Mouse (Mus musculus): ENCODE measurements around the gene Camta1. TPM values are rescaled to one million over a fixed set of nuclear protein-coding genes. Genes with fewer than 3 reads are reported as not detected.

The Camta1 gene
- polyA plus RNA-seq, 1 experiment from 2014 or later = 140 TPM

DNA sequence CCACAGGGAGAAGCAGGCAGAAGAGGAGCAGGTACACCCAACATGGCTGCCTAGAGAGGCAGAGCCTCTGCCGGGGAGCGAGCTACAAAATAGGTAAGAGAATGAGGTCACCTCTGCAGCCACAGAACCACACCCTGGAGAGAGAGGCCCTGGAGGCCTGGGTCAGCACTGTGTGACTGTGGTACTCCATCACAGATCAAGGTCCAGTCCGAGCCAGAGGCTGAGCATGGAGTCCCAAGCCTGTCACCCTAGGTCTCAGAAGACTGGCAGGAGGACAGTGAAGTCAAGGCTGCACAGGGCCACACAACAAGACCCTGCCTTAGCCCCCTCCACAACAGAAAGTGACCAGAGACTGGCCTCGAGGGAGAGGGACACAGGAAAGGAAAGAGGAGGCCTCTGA is 294.6 kb downstream of the Camta1 start:
- H3K36me3 ChIP-seq (ENCODE audit: control insufficient read depth, insufficient read depth, low read length) = no peaks in the 10 kb centered on the region
- no peak overlapping the region for H3K4me2 ChIP-seq (ENCODE audit: low read depth, low read length, severe bottlenecking)
- no peak for DNase-seq (ENCODE audit: low spot score)
- no peak overlapping the region for H3K4me3 ChIP-seq (ENCODE audit: low read depth, low read length)
- no peak for ATAC-seq (replicated peaks; ENCODE audit: low FRiP score)
- 0 out of 2 replicates have a peak, but pooled peaks cover 5% of the 10 kb centered on the region for H3K4me1 ChIP-seq (replicated peaks; ENCODE audit: control insufficient read depth, insufficient read depth, low read length)
- H3K9ac ChIP-seq (ENCODE audit: low read length) = no peak overlapping the region
- no peaks in the 10 kb centered on the region for H3K27me3 ChIP-seq (ENCODE audit: control insufficient read depth, insufficient read depth, low read length)
- 79% methylated on average over 4 of the region's 4 CpGs for WGBS
- H3K27ac ChIP-seq (ENCODE audit: low read depth, low read length) = no peak overlapping the region
- no peaks in the 10 kb centered on the region for H3K9me3 ChIP-seq (ENCODE audit: control insufficient read depth, low read length)

DNA sequence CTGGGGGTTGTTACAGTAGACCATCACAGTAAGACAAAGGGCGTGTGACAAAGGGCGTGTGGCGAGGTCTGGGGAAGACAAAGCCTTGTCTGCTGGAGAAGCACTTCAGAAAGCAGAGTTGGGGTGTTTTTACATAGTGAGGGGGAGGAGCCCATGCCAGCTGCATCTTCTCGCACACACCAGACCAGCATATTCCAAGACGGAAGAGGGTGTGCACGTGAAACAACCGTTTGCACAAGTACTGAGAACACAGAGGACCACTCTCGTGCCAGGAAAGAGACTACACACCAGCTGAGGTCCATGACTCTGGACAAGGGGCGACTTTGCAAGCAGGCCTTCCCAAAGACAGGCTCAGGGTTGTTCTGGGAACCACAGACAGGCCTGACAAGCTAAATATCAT is 306.2 kb downstream of the Camta1 start:
- DNase-seq (ENCODE audit: low spot score) = no peak
- H3K4me2 ChIP-seq (ENCODE audit: low read depth, low read length, severe bottlenecking) = no peak overlapping the region
- H3K4me1 ChIP-seq (replicated peaks; ENCODE audit: control insufficient read depth, insufficient read depth, low read length) = no peaks in the 10 kb centered on the region
- H3K27ac ChIP-seq (ENCODE audit: low read depth, low read length) = no peak overlapping the region
- H3K36me3 ChIP-seq (ENCODE audit: control insufficient read depth, insufficient read depth, low read length) = no peaks in the 10 kb centered on the region
- ATAC-seq (replicated peaks; ENCODE audit: low FRiP score) = no peak
- H3K27me3 ChIP-seq (ENCODE audit: control insufficient read depth, insufficient read depth, low read length) = no peaks in the 10 kb centered on the region
- no peak overlapping the region for H3K9ac ChIP-seq (ENCODE audit: low read length)
- no peaks in the 10 kb centered on the region for H3K9me3 ChIP-seq (ENCODE audit: control insufficient read depth, low read length)
- WGBS = 83% methylated on average over 9 of the region's 9 CpGs
- H3K4me3 ChIP-seq (ENCODE audit: low read depth, low read length) = no peak overlapping the region

DNA sequence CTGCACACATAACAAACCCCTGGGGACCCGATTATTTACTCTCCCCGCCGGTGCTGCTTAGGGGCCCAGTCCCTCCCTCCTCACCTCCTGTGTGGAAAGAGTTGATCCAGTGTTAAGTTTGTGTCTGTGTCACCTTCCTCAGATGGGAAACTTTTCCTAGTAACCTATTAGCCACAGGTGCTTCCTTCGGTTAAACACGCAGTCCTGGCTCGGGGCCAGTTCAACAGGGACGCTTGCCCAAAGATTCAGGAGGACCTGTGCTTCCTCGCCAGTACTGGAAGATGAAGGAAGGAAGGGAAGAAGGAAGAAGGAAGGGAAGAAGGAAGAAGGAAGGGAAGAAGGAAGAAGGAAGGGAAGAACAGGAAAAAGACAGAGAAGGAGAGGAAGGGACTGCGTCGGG is 312.2 kb downstream of the Camta1 start:
- Histone ChIP-seq H3K36me3 (ENCODE audit: control insufficient read depth, insufficient read depth, low read length) (no peaks in the 10 kb centered on the region), H3K27me3 (ENCODE audit: control insufficient read depth, insufficient read depth, low read length) (no peaks in the 10 kb centered on the region), H3K4me1 (replicated peaks; ENCODE audit: control insufficient read depth, insufficient read depth, low read length) (no peaks in the 10 kb centered on the region), H3K4me2 (ENCODE audit: low read depth, low read length, severe bottlenecking) (no peak overlapping the region), H3K27ac (ENCODE audit: low read depth, low read length) (no peak overlapping the region), H3K4me3 (ENCODE audit: low read depth, low read length) (no peak overlapping the region), H3K9me3 (ENCODE audit: control insufficient read depth, low read length) (no peaks in the 10 kb centered on the region), H3K9ac (ENCODE audit: low read length) (no peak overlapping the region)
- 80% methylated on average over 10 of the region's 10 CpGs for WGBS
- DNase-seq (ENCODE audit: low spot score) (no peak), ATAC-seq (replicated peaks; ENCODE audit: low FRiP score) (no peak)

DNA sequence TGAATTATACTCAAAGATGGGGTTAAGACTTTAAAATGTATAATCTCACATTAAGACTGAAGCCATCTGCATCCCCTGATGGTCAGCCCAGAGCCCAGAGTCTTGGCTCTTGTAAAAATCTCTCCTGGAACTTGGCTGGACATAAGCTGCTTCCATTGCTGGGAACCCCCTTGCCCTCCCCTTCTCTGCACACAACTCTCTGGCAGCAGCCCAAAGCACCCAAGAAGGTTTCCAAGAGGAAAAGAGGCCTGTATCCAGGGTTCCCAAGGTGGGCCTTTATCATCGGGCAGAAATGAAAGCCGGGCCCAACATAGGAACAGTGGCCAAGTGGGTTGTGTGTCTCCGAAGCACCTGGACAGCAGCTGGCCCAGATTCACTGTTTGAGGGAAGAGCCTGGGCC is 316.2 kb downstream of the Camta1 start:
- H3K4me1 ChIP-seq (replicated peaks; ENCODE audit: control insufficient read depth, insufficient read depth, low read length) = no peaks in the 10 kb centered on the region
- 90% methylated on average over 3 of the region's 3 CpGs for WGBS
- no peak overlapping the region for H3K4me3 ChIP-seq (ENCODE audit: low read depth, low read length)
- no peaks in the 10 kb centered on the region for H3K9me3 ChIP-seq (ENCODE audit: control insufficient read depth, low read length)
- no peaks in the 10 kb centered on the region for H3K27me3 ChIP-seq (ENCODE audit: control insufficient read depth, insufficient read depth, low read length)
- H3K4me2 ChIP-seq (ENCODE audit: low read depth, low read length, severe bottlenecking) = no peak overlapping the region
- no peak overlapping the region for H3K9ac ChIP-seq (ENCODE audit: low read length)
- ATAC-seq (replicated peaks; ENCODE audit: low FRiP score) = no peak
- no peak overlapping the region for H3K27ac ChIP-seq (ENCODE audit: low read depth, low read length)
- DNase-seq (ENCODE audit: low spot score) = no peak
- no peaks in the 10 kb centered on the region for H3K36me3 ChIP-seq (ENCODE audit: control insufficient read depth, insufficient read depth, low read length)

DNA sequence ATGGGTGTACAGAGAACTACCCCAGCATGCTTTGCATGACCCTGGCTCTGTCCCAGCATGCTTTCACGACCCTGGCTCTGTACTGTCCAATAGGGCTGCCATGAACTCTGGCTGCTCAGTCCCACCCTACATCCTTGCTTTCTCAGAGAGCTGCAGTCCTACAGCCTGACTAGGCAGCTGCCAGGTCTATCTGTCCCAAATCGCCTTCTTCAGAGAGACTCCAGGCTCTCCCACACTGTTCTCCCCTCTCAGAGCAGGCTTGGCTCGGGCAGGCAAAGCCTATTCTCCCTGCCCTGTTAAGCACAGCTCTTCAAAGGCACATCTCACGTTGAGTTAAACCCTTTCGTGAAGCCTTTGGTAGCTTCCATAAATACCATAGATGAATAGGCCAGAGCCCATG is 317.5 kb downstream of the Camta1 start:
- Histone ChIP-seq H3K27me3 (ENCODE audit: control insufficient read depth, insufficient read depth, low read length) (no peaks in the 10 kb centered on the region), H3K4me1 (replicated peaks; ENCODE audit: control insufficient read depth, insufficient read depth, low read length) (no peaks in the 10 kb centered on the region), H3K4me3 (ENCODE audit: low read depth, low read length) (no peak overlapping the region), H3K4me2 (ENCODE audit: low read depth, low read length, severe bottlenecking) (no peak overlapping the region), H3K36me3 (ENCODE audit: control insufficient read depth, insufficient read depth, low read length) (no peaks in the 10 kb centered on the region), H3K9me3 (ENCODE audit: control insufficient read depth, low read length) (no peaks in the 10 kb centered on the region), H3K27ac (ENCODE audit: low read depth, low read length) (no peak overlapping the region), H3K9ac (ENCODE audit: low read length) (no peak overlapping the region)
- DNase-seq (ENCODE audit: low spot score) (no peak), ATAC-seq (replicated peaks; ENCODE audit: low FRiP score) (no peak)
- 51% methylated on average over 5 of the region's 5 CpGs for WGBS

DNA sequence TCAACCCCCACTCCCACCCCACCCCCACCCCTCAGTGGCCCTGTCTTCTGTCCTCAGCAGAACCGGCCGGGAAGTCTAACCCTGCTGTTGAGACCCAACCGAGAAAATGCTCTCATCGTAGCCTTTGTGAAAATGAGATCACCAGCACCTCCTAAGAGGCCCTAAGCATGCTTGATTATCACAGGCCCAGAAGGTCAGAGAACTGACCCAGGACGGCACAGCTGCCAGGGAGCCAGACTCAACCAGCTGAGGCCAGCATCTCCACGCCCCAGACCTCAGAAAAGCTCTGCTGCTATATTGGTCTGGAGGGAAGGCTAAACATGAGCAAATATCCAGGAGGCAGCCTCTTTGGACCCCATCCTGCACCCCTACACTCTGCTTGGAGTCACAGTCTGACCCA is 321.1 kb downstream of the Camta1 start:
- no peak overlapping the region for H3K4me3 ChIP-seq (ENCODE audit: low read depth, low read length)
- H3K36me3 ChIP-seq (ENCODE audit: control insufficient read depth, insufficient read depth, low read length) = no peaks in the 10 kb centered on the region
- no peaks in the 10 kb centered on the region for H3K4me1 ChIP-seq (replicated peaks; ENCODE audit: control insufficient read depth, insufficient read depth, low read length)
- WGBS = 74% methylated on average over 6 of the region's 6 CpGs
- no peak overlapping the region for H3K9ac ChIP-seq (ENCODE audit: low read length)
- no peak for ATAC-seq (replicated peaks; ENCODE audit: low FRiP score)
- no peak for DNase-seq (ENCODE audit: low spot score)
- H3K4me2 ChIP-seq (ENCODE audit: low read depth, low read length, severe bottlenecking) = no peak overlapping the region
- H3K9me3 ChIP-seq (ENCODE audit: control insufficient read depth, low read length) = no peaks in the 10 kb centered on the region
- no peaks in the 10 kb centered on the region for H3K27me3 ChIP-seq (ENCODE audit: control insufficient read depth, insufficient read depth, low read length)
- H3K27ac ChIP-seq (ENCODE audit: low read depth, low read length) = no peak overlapping the region

DNA sequence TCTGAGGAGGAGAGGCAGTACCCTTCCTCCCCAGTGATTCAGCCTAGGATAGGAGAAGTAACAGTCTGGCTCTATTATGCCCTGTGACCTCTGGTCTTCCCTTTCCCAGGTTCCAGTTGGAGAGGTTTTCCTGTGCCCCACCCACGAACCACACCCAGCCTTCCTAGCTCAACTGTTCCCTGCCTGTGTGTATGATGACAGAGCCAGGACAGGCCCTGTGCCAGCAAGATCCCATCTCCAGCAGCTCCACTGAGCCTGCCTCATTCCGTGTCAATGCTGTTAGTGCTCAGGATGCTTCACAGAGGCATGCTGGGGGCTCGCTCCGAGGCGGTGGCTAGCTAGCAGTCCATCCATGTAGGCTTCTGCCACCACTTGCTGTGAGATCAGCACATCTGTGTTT is 321.8 kb downstream of the Camta1 start:
- H3K9ac ChIP-seq (ENCODE audit: low read length) = no peak overlapping the region
- H3K27ac ChIP-seq (ENCODE audit: low read depth, low read length) = no peak overlapping the region
- no peaks in the 10 kb centered on the region for H3K4me1 ChIP-seq (replicated peaks; ENCODE audit: control insufficient read depth, insufficient read depth, low read length)
- H3K4me3 ChIP-seq (ENCODE audit: low read depth, low read length) = no peak overlapping the region
- DNase-seq (ENCODE audit: low spot score) (no peak), ATAC-seq (replicated peaks; ENCODE audit: low FRiP score) (no peak)
- H3K4me2 ChIP-seq (ENCODE audit: low read depth, low read length, severe bottlenecking) = no peak overlapping the region
- WGBS = 88% methylated on average over 5 of the region's 5 CpGs
- no peaks in the 10 kb centered on the region for H3K36me3 ChIP-seq (ENCODE audit: control insufficient read depth, insufficient read depth, low read length)
- H3K27me3 ChIP-seq (ENCODE audit: control insufficient read depth, insufficient read depth, low read length) = no peaks in the 10 kb centered on the region
- H3K9me3 ChIP-seq (ENCODE audit: control insufficient read depth, low read length) = no peaks in the 10 kb centered on the region

DNA sequence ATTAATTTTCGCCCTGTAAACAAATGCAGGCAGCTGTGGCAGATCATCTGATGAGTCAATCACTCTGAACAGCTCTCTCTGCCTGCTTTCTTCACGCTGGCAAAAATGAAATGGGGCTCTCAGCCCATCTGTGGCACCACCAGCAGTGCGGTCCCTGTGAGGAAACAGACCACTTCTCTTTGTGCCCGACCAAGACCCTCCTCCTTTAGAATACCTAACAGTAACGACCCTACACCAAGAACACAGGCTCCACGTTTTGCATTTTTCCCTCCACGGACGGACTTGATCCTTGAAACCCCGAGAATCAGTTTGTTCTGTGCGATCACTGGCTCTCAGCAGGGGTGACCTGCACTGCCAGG is 322.5 kb downstream of the Camta1 start:
- ATAC-seq (replicated peaks; ENCODE audit: low FRiP score) = no peak
- no peak for DNase-seq (ENCODE audit: low spot score)
- WGBS = 70% methylated on average over 10 of the region's 10 CpGs
- Histone ChIP-seq H3K27me3 (ENCODE audit: control insufficient read depth, insufficient read depth, low read length) (no peaks in the 10 kb centered on the region), H3K9me3 (ENCODE audit: control insufficient read depth, low read length) (no peaks in the 10 kb centered on the region), H3K4me2 (ENCODE audit: low read depth, low read length, severe bottlenecking) (no peak overlapping the region), H3K36me3 (ENCODE audit: control insufficient read depth, insufficient read depth, low read length) (no peaks in the 10 kb centered on the region), H3K9ac (ENCODE audit: low read length) (no peak overlapping the region), H3K4me1 (replicated peaks; ENCODE audit: control insufficient read depth, insufficient read depth, low read length) (no peaks in the 10 kb centered on the region), H3K4me3 (ENCODE audit: low read depth, low read length) (no peak overlapping the region), H3K27ac (ENCODE audit: low read depth, low read length) (no peak overlapping the region)

DNA sequence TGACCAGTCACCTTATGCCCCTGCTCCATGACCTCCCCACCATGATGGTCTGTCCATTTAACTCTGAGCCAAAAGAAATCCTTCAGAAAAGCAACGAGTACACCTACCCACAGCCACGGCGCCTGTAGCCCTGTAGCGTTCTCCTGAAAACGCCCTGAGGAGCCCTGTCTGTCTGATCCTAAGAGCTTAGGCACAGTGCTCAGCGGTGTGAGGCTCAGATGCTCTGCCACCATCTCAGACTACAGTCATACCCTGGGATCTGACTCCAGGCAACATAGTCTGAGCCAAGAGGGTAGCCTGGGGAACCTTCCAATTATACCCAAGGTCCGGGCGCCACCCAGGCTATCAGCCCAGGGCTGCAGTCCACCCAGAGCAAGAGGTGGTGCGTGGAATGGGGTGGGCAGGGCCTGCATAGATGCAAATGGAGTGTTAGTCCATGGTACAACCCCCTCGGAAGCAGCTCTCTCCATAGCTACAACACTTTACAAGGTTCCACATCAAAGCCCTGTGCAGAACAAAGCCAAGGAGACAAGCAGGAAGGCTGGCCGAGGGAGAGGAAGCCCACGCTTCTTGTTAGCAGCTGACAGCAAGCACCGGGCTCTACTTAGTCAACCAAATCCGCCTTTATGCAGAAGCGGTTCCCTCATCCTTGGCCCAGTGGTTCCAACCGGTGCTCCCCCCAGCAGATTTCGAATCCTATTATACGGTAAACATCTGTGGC is 323.1 kb downstream of the Camta1 start:
- Histone ChIP-seq H3K36me3 (ENCODE audit: control insufficient read depth, insufficient read depth, low read length) (no peaks in the 10 kb centered on the region), H3K4me1 (replicated peaks; ENCODE audit: control insufficient read depth, insufficient read depth, low read length) (no peaks in the 10 kb centered on the region), H3K27me3 (ENCODE audit: control insufficient read depth, insufficient read depth, low read length) (no peaks in the 10 kb centered on the region), H3K4me3 (ENCODE audit: low read depth, low read length) (no peak overlapping the region), H3K9me3 (ENCODE audit: control insufficient read depth, low read length) (no peaks in the 10 kb centered on the region), H3K27ac (ENCODE audit: low read depth, low read length) (no peak overlapping the region), H3K4me2 (ENCODE audit: low read depth, low read length, severe bottlenecking) (no peak overlapping the region), H3K9ac (ENCODE audit: low read length) (no peak overlapping the region)
- WGBS = 72% methylated on average over 18 of the region's 18 CpGs
- ATAC-seq (replicated peaks; ENCODE audit: low FRiP score) (no peak), DNase-seq (ENCODE audit: low spot score) (no peak)

Data from forebrain, embryonic 11.5 days (tissue).